Mouse (Mus musculus) kidney, embryonic 14.5 days (tissue): ENCODE results near the gene Aldh4a1. TPM values are rescaled to one million over a fixed set of nuclear protein-coding genes. Genes with fewer than 3 reads are reported as not detected.
A peak's percentile ranks its signal among the peaks of the same experiment; 100 is the strongest.

Source experiments
- ATAC-seq: fragments of 200-750 bp; cut with Nextera tagmentation; 2 replicates; pipeline ENCODE4 v1.8.0; 2017; ENCODE audit warnings: moderate number of reproducible peaks, mild to moderate bottlenecking, moderate TSS enrichment, moderate library complexity; ENCODE audit not compliant: low FRiP score, low TSS enrichment
- H3K27ac ChIP-seq: fragments of 300-500 bp; sonication (generic); 2 replicates; pipeline ENCODE4 v1.5.1; 2014; ENCODE audit warnings: low read depth, mild to moderate bottlenecking, low read length, moderate library complexity, mixed read lengths
- H3K27me3 ChIP-seq: fragments of 300-500 bp; sonication (generic); 2 replicates; pipeline ENCODE4 v1.6.1; 2014; ENCODE audit warnings: mild to moderate bottlenecking, low read length; ENCODE audit not compliant: control insufficient read depth, insufficient read depth
- H3K36me3 ChIP-seq: fragments of 300-500 bp; sonication (generic); 2 replicates; pipeline ENCODE4 v1.6.1; 2014; ENCODE audit warnings: low read length, mixed read lengths; ENCODE audit not compliant: control insufficient read depth, insufficient read depth
- H3K4me1 ChIP-seq: fragments of 300-500 bp; sonication (generic); 2 replicates; pipeline ENCODE4 v1.6.1; 2014; ENCODE audit warnings: low read length, mixed read lengths; ENCODE audit not compliant: control insufficient read depth, insufficient read depth
- H3K4me2 ChIP-seq: fragments of 300-500 bp; sonication (generic); replicated peaks from 2 replicates; pipeline ENCODE4 v1.6.1; 2014; ENCODE audit warnings: low read depth, mild to moderate bottlenecking, low read length
- H3K4me3 ChIP-seq: fragments of 300-500 bp; sonication (generic); 2 replicates; pipeline ENCODE4 v1.5.1; 2014; ENCODE audit warnings: mild to moderate bottlenecking, low read length
- H3K9ac ChIP-seq: fragments of 300-500 bp; sonication (generic); 2 replicates; pipeline ENCODE4 v1.6.1; 2014; ENCODE audit warnings: low read depth, mild to moderate bottlenecking, low read length, moderate library complexity
- H3K9me3 ChIP-seq: fragments of 300-500 bp; sonication (generic); 2 replicates; pipeline ENCODE4 v1.6.1; 2016; ENCODE audit warnings: low read length; ENCODE audit not compliant: control insufficient read depth
- WGBS: fragments of 180-500 bp; shearing (Covaris S2); extraction: QIAGEN DNeasy Blood & Tissue Kit; methylation state at CpG from one replicate; pipeline ENCODE4 v1.1.7; 2014; 5-methylcytosine and 5-hydroxymethylcytosine counted together
- polyA plus RNA-seq: library from polyadenylated mRNA; unstranded; fragments of >200 nt; fragmentation: Nextera tagmentation; extraction: Ambion mirVana; gene quantifications from 2 replicates; pipeline ENCODE4 v1.2.1, GENCODE M21; 2014

Aldh4a1 gene
- polyA plus RNA-seq, 1 experiment from 2014 or later = 37.3 TPM

GRCm38 (mm10) chr4:139640333-139640732 is 17.7 kb downstream of the Aldh4a1 start:
- no peak overlapping the region for H3K4me3 ChIP-seq
- no peaks in the 10 kb centered on the region for H3K9me3 ChIP-seq
- peaks cover 15% of the 10 kb centered on the region; the same call in 1 of the 2 replicates for H3K36me3 ChIP-seq
- no peak overlapping the region for H3K27ac ChIP-seq
- ATAC-seq = peak; percentile 2; the same call in 1 of the 2 replicates
- peaks cover 25% of the 10 kb centered on the region for H3K27me3 ChIP-seq
- H3K4me1 ChIP-seq = peaks cover 44% of the 10 kb centered on the region
- WGBS = 27% methylated on average over 12 of the region's 12 CpGs
- 0 out of 2 replicates have a peak overlapping the region, but pooled peaks have one; percentile 34 for H3K9ac ChIP-seq
- H3K4me2 ChIP-seq = 0 out of 2 replicates have a peak overlapping the region, but pooled peaks have one; percentile 10

GRCm38 (mm10) chr4:139640775-139641174 is 18.1 kb downstream of the Aldh4a1 start:
- peaks cover 12% of the 10 kb centered on the region; the same call in 1 of the 2 replicates for H3K36me3 ChIP-seq
- peaks cover 44% of the 10 kb centered on the region for H3K4me1 ChIP-seq
- no peak overlapping the region for H3K27ac ChIP-seq
- no peaks in the 10 kb centered on the region for H3K9me3 ChIP-seq
- H3K4me3 ChIP-seq = no peak overlapping the region
- H3K27me3 ChIP-seq = peaks cover 25% of the 10 kb centered on the region
- 45% methylated on average over 5 of the region's 6 CpGs for WGBS
- no peak for ATAC-seq
- H3K9ac ChIP-seq = no peak overlapping the region
- no peak overlapping the region for H3K4me2 ChIP-seq

- 3% methylated on average over 29 of the region's 30 CpGs for WGBS
- Histone ChIP-seq H3K27ac (no peak overlapping the region), H3K9ac (no peak overlapping the region), H3K27me3 (peaks cover 24% of the 10 kb centered on the region), H3K4me3 (peak overlapping the region; percentile 27), H3K4me1 (peaks cover 44% of the 10 kb centered on the region), H3K36me3 (peaks cover 11% of the 10 kb centered on the region; the same call in 1 of the 2 replicates), H3K4me2 (peak overlapping the region; percentile 38), H3K9me3 (peaks cover 4% of the 10 kb centered on the region; the same call in 1 of the 2 replicates)
- ATAC-seq = peak; percentile 20
Measured at GRCm38 (mm10) chr4:139641829-139642425, 19.3 kb downstream of the Aldh4a1 start.

GRCm38 (mm10) chr4:139643972-139644371 is 21.3 kb downstream of the Aldh4a1 start:
- ATAC-seq = no peak
- Histone ChIP-seq H3K4me3 (no peak overlapping the region), H3K27me3 (peaks cover 21% of the 10 kb centered on the region), H3K27ac (no peak overlapping the region), H3K9me3 (peaks cover 5% of the 10 kb centered on the region; the same call in 1 of the 2 replicates), H3K4me2 (no peak overlapping the region), H3K4me1 (peaks cover 36% of the 10 kb centered on the region), H3K9ac (no peak overlapping the region), H3K36me3 (peaks cover 20% of the 10 kb centered on the region; the same call in 1 of the 2 replicates)
- 18% methylated on average over 9 of the region's 9 CpGs for WGBS

- H3K36me3 ChIP-seq = peaks cover 20% of the 10 kb centered on the region; the same call in 1 of the 2 replicates
- ATAC-seq = no peak
- no peak overlapping the region for H3K4me3 ChIP-seq
- peaks cover 17% of the 10 kb centered on the region for H3K27me3 ChIP-seq
- WGBS = 87% methylated on average over 7 of the region's 7 CpGs
- H3K4me2 ChIP-seq = no peak overlapping the region
- no peak overlapping the region for H3K27ac ChIP-seq
- H3K9me3 ChIP-seq = peaks cover 5% of the 10 kb centered on the region; the same call in 1 of the 2 replicates
- no peak overlapping the region for H3K9ac ChIP-seq
- peaks cover 12% of the 10 kb centered on the region for H3K4me1 ChIP-seq
Measured at GRCm38 (mm10) chr4:139646916-139647315, 24.2 kb downstream of the Aldh4a1 start.

- Histone ChIP-seq H3K27ac (no peak overlapping the region), H3K36me3 (peaks cover 12% of the 10 kb centered on the region; the same call in 1 of the 2 replicates), H3K4me1 (0 out of 2 replicates have a peak, but pooled peaks cover 3% of the 10 kb centered on the region), H3K4me3 (no peak overlapping the region), H3K9me3 (peaks cover 5% of the 10 kb centered on the region; the same call in 1 of the 2 replicates), H3K27me3 (no peaks in the 10 kb centered on the region), H3K9ac (no peak overlapping the region), H3K4me2 (no peak overlapping the region)
- no peak for ATAC-seq
- 68% methylated on average over 15 of the region's 15 CpGs for WGBS
Measured at GRCm38 (mm10) chr4:139650086-139650743, 27.5 kb downstream of the Aldh4a1 start.

- Histone ChIP-seq H3K4me3 (no peak overlapping the region), H3K4me1 (0 out of 2 replicates have a peak, but pooled peaks cover 3% of the 10 kb centered on the region), H3K27me3 (no peaks in the 10 kb centered on the region), H3K27ac (no peak overlapping the region), H3K4me2 (no peak overlapping the region), H3K9me3 (peaks cover 5% of the 10 kb centered on the region; the same call in 1 of the 2 replicates), H3K9ac (no peak overlapping the region), H3K36me3 (peaks cover 12% of the 10 kb centered on the region; the same call in 1 of the 2 replicates)
- no peak for ATAC-seq
- WGBS = 44% methylated on average over 11 of the region's 11 CpGs
Measured at GRCm38 (mm10) chr4:139650907-139651306, 28.2 kb downstream of the Aldh4a1 start.

GRCm38 (mm10) chr4:139653238-139653637 is 30.6 kb downstream of the Aldh4a1 start, which contains the start of gene Tas1r2:
Gene Tas1r2 (plus strand): TSS chr4:139653538.
- Histone ChIP-seq H3K36me3 (peaks cover 7% of the 10 kb centered on the region; the same call in 1 of the 2 replicates), H3K4me3 (no peak within 1 kb of the TSS), H3K27me3 (no peaks in the 10 kb centered on the region), H3K9me3 (no peaks in the 10 kb centered on the region), H3K4me2 (no peak within 1 kb of the TSS), H3K27ac (no peak within 1 kb of the TSS), H3K9ac (no peak within 1 kb of the TSS), H3K4me1 (0 out of 2 replicates have a peak, but pooled peaks cover 3% of the 10 kb centered on the region)
- 83% methylated on average over 8 of the region's 8 CpGs for WGBS
- ATAC-seq = no peak
